Mouse (Mus musculus): ENCODE data around the gene Gk5. TPM values are rescaled to one million over a fixed set of nuclear protein-coding genes. Genes with fewer than 3 reads are reported as not detected.

Gk5 gene
- polyA plus RNA-seq, 1 experiment from 2014 or later, result 1.9 TPM

DNA sequence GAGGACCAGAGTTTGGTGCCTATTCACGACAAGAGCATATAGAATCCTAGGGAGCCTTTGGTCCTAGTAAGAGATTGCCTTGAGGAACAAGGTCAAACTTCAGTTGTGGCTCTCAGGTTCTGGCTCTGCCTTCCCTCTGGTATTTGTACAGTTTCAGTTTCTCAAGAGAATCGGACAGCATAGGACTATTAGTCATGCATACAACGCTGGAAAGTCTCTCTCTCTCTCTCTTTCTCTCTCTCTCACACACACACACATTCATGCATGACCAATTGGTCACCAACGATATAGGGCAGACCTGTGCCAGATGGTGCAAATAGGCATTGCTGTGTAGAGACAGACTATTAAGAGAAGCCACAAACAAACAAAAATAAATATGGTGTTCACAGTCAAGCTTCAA is 946 bp upstream of the Gk5 start:
- ATAC-seq (replicated peaks), result no peak
- Histone ChIP-seq H3K4me2 (replicated peaks) (peak overlapping the region; percentile 76; the same call in 1 of the 2 replicates), H3K4me1 (peaks cover 7% of the 10 kb centered on the region), H3K36me3 (no peaks in the 10 kb centered on the region), H3K9ac (replicated peaks) (no peak overlapping the region), H3K4me3 (no peak overlapping the region), H3K9me3 (no peaks in the 10 kb centered on the region), H3K27me3 (no peaks in the 10 kb centered on the region), H3K27ac (replicated peaks) (no peak overlapping the region)
- 84% methylated on average over 4 of the region's 4 CpGs for WGBS

DNA sequence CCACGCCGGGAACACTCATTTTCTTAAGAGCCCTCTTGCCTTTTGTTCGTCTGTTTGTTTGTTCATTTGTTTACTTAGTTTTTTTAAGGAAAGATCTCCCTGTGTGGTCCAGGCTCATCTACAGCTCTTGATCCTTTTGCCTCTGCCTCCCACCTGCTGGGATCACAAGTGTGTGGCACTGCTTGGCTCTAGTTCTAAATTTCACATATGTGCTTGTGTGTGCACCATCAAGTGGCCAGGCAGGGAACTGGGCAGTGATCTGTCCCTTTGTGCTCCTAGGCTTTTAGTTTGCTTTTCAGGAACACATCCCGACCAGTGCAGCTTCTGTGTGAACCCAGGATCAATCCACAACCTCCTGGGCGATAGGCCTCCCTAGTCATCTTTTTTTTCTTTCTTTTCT is 8.8 kb downstream of the Gk5 start:
- 53% methylated on average over 5 of the region's 5 CpGs for WGBS
- no peak for ATAC-seq (replicated peaks)

DNA sequence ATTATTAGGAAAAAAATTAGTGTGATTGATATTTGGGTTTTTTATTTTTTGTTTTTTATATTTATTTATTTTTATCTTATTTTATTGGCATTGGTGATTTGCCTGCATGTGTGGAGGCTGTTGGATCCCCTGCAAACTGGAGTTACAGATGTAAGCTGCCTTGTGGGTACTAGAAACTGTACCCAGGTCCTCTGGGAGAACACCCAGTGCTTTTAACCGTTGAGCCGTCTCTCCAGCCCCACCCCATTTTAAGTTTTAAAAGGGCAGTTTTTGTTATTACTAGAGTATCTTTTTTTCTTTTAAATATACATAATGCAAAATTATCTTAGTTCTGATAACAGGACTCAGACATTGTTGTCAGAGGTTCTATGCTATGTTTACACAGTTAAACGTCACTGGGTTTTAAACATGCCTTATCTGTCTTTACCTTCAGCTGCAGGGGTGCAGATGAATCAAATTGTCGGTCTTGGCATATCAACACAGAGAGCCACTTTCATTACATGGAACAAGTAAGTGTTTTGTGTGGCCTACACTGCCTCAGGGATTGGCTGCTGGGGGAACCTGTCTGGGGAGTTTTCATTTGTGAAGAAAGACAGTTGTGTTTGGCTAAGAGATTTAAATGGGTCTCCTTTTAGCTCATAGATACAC is 13.9 kb downstream of the Gk5 start:
- no peak overlapping the region for H3K4me3 ChIP-seq
- H3K36me3 ChIP-seq, result no peaks in the 10 kb centered on the region
- 79% methylated on average over 4 of the region's 4 CpGs for WGBS
- H3K27me3 ChIP-seq, result no peaks in the 10 kb centered on the region
- H3K4me2 ChIP-seq (replicated peaks), result no peak overlapping the region
- no peaks in the 10 kb centered on the region for H3K9me3 ChIP-seq
- no peak overlapping the region for H3K9ac ChIP-seq (replicated peaks)
- no peak overlapping the region for H3K27ac ChIP-seq (replicated peaks)
- no peak for ATAC-seq (replicated peaks)
- no peaks in the 10 kb centered on the region for H3K4me1 ChIP-seq

More for the DNA sequence above, 8.8 kb downstream of the Gk5 start:
- Histone ChIP-seq H3K36me3 (no peaks in the 10 kb centered on the region), H3K9me3 (no peaks in the 10 kb centered on the region), H3K4me1 (no peaks in the 10 kb centered on the region), H3K9ac (replicated peaks) (no peak overlapping the region), H3K4me2 (replicated peaks) (no peak overlapping the region), H3K4me3 (no peak overlapping the region), H3K27ac (replicated peaks) (no peak overlapping the region), H3K27me3 (no peaks in the 10 kb centered on the region)

DNA sequence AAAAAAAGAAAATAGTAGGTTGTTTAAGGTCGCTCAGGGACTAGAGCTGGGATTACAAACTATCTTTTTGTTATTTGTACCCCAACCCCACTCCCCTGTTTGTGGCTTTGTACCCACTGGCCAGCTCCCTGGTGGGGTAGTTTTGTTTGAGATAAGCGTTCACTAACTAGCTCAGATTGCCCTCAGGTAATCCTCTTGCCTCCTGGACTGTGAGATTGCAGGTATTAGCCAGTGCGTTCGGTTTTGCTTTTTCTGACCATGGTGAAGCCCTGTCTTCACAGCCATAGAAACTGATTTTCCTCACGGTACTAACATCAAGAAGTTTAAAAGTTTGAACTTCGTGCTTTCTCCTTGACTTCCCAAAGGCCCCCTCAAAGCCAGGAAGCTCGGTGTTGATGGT is 15.3 kb downstream of the Gk5 start:
- no peak for ATAC-seq (replicated peaks)
- H3K27ac ChIP-seq (replicated peaks), result no peak overlapping the region
- no peaks in the 10 kb centered on the region for H3K4me1 ChIP-seq
- H3K9me3 ChIP-seq, result no peaks in the 10 kb centered on the region
- no peak overlapping the region for H3K4me2 ChIP-seq (replicated peaks)
- no peaks in the 10 kb centered on the region for H3K27me3 ChIP-seq
- H3K36me3 ChIP-seq, result no peaks in the 10 kb centered on the region
- H3K4me3 ChIP-seq, result no peak overlapping the region
- 67% methylated on average over 7 of the region's 7 CpGs for WGBS
- H3K9ac ChIP-seq (replicated peaks), result no peak overlapping the region

DNA sequence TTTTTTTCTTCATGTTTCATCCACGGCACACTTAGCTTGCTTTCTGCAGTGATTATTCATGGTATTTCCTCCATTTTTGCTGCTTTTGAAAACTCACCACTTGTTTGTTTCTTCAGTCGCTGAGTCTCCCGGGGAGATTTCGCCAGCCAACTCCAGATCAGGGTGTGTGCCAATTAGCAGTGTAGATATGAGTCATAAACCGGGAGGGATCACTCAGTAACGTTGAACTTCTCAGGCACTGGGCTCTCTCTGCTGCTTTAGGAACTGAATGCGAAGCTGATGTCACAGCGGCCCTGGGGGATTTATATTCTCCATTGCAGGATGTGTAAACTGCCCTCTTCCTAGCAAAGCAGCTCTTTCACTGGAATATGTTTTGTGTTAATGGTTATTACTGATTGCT is 15.8 kb downstream of the Gk5 start:
- no peak overlapping the region for H3K4me2 ChIP-seq (replicated peaks)
- no peaks in the 10 kb centered on the region for H3K9me3 ChIP-seq
- no peak overlapping the region for H3K9ac ChIP-seq (replicated peaks)
- H3K27ac ChIP-seq (replicated peaks), result no peak overlapping the region
- no peaks in the 10 kb centered on the region for H3K36me3 ChIP-seq
- WGBS, result 53% methylated on average over 8 of the region's 8 CpGs
- H3K4me1 ChIP-seq, result no peaks in the 10 kb centered on the region
- no peak for ATAC-seq (replicated peaks)
- H3K27me3 ChIP-seq, result no peaks in the 10 kb centered on the region
- H3K4me3 ChIP-seq, result no peak overlapping the region

DNA sequence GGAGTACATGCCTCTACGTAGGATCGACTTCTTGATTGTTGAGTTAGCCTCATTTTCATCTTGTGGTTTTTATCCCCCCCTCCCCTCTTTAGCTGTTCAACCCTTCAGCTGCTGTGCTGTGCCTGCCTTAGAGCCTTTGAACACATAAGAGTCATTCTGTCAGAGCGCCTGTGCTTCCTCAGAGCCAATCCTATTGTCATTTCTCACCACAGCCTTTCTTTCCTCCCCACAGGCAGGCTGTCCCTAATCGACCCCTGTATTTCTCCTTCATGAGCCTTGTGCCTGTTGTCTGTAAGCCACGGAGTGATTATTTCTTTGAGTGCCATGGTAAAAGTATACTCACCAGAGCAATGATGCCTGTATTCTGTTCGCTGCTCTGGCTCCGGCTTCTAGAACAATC is 16.3 kb downstream of the Gk5 start:
- Histone ChIP-seq H3K9ac (replicated peaks) (no peak overlapping the region), H3K27me3 (no peaks in the 10 kb centered on the region)

DNA sequence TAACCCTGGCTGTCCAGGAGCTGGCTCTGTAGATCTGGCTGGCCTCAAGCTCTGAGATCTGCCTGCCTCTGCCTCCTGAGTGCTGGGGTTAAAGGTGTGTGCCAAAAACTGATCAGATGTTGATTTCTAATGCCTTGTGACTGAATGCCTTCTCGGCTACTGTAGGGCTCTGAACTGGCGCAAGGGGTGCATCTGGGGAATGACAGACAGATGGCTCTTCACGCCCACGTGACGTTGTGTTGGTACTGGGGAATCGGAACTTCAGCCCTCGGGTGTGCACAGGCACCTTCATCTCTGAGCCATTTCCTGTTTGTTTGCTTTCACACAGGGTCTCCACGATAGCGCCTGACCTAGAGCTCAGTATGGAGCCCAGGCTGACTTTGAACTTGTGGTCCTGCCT is 19.8 kb downstream of the Gk5 start:
- 93% methylated on average over 9 of the region's 9 CpGs for WGBS
- no peak overlapping the region for H3K27ac ChIP-seq (replicated peaks)
- H3K4me1 ChIP-seq, result no peaks in the 10 kb centered on the region
- no peak overlapping the region for H3K4me3 ChIP-seq
- H3K36me3 ChIP-seq, result no peaks in the 10 kb centered on the region
- H3K27me3 ChIP-seq, result no peaks in the 10 kb centered on the region
- no peak overlapping the region for H3K9ac ChIP-seq (replicated peaks)
- H3K9me3 ChIP-seq, result no peaks in the 10 kb centered on the region
- no peak for ATAC-seq (replicated peaks)
- H3K4me2 ChIP-seq (replicated peaks), result no peak overlapping the region

More for the DNA sequence above, 16.3 kb downstream of the Gk5 start:
- H3K27ac ChIP-seq (replicated peaks), result no peak overlapping the region
- H3K4me1 ChIP-seq, result no peaks in the 10 kb centered on the region
- no peak for ATAC-seq (replicated peaks)
- H3K4me2 ChIP-seq (replicated peaks), result no peak overlapping the region
- no peak overlapping the region for H3K4me3 ChIP-seq
- 49% methylated on average over 7 of the region's 7 CpGs for WGBS
- no peaks in the 10 kb centered on the region for H3K36me3 ChIP-seq
- H3K9me3 ChIP-seq, result no peaks in the 10 kb centered on the region

DNA sequence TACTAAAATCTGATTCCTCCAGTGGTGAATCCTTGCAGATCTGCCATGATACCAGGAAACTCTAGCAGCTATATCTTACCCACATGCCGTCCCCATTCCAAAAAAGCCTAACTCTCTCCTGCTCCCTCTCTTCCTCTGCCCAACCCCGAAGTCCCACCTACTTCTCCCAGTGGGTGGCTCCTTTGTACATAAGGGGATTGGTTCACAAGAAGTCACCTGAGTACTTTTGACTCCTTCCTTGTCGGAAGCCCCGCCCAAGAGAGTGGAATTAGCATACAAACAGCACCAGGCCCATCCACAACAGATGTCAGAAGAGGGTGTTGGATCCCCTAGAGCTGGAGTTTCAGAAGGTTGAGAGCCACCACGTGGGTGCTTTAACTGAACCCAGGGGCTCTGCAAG is 20.7 kb downstream of the Gk5 start:
- no peaks in the 10 kb centered on the region for H3K4me1 ChIP-seq
- no peaks in the 10 kb centered on the region for H3K36me3 ChIP-seq
- H3K4me3 ChIP-seq, result no peak overlapping the region
- 33% methylated on average over 5 of the region's 5 CpGs for WGBS
- H3K27me3 ChIP-seq, result no peaks in the 10 kb centered on the region
- ATAC-seq (replicated peaks), result no peak
- H3K9me3 ChIP-seq, result no peaks in the 10 kb centered on the region
- H3K9ac ChIP-seq (replicated peaks), result no peak overlapping the region
- H3K4me2 ChIP-seq (replicated peaks), result no peak overlapping the region
- no peak overlapping the region for H3K27ac ChIP-seq (replicated peaks)

DNA sequence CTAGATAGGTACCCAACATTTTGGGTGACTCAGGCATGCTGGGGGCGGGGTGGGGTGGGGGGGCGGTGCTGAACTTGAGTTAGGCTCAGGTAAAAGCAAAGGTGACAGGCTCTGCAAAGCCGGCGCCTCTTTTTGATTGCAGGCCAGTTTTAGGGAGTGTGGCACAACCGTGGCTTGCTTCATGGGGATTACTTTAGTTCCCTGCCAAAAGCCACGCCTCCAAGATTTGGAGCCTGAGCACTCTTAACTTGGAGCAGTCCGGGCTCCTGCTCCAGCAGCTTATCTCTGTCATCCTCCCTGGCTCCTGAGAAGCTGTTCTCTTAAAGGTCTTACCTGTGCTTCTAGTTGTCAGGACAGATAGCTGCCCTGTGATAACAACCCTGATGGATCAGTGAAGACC is 21.8 kb downstream of the Gk5 start:
- no peak overlapping the region for H3K4me3 ChIP-seq
- H3K36me3 ChIP-seq, result no peaks in the 10 kb centered on the region
- H3K9me3 ChIP-seq, result no peaks in the 10 kb centered on the region
- H3K9ac ChIP-seq (replicated peaks), result no peak overlapping the region
- ATAC-seq (replicated peaks), result no peak
- no peak overlapping the region for H3K27ac ChIP-seq (replicated peaks)
- H3K4me1 ChIP-seq, result no peaks in the 10 kb centered on the region
- H3K4me2 ChIP-seq (replicated peaks), result no peak overlapping the region
- no peaks in the 10 kb centered on the region for H3K27me3 ChIP-seq
- 62% methylated on average over 7 of the region's 7 CpGs for WGBS

DNA sequence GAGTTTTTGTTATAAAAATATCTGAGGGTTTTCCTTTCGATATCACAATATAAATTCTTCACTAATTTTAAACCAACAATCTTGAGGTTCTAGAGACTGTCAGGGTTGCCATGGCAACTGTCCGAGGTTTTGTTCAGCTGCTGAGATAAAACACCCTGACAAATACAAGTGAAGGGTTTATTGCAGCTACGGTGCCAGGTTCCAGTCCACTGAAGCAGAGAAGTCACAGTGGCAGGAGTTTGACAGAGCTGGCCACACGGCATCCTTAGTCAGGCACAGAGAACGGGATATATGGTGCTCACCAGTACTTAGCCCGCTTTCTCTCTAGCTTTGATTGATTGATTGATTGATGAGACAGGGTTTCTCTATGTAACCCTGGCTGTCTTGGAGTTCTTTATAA is 23.3 kb downstream of the Gk5 start:
- H3K27me3 ChIP-seq, result no peaks in the 10 kb centered on the region
- H3K4me2 ChIP-seq (replicated peaks), result no peak overlapping the region
- no peak for ATAC-seq (replicated peaks)
- H3K9ac ChIP-seq (replicated peaks), result no peak overlapping the region
- H3K36me3 ChIP-seq, result no peaks in the 10 kb centered on the region
- WGBS, result 56% methylated on average over 6 of the region's 6 CpGs
- H3K4me1 ChIP-seq, result no peaks in the 10 kb centered on the region
- no peaks in the 10 kb centered on the region for H3K9me3 ChIP-seq
- no peak overlapping the region for H3K4me3 ChIP-seq
- H3K27ac ChIP-seq (replicated peaks), result no peak overlapping the region

DNA sequence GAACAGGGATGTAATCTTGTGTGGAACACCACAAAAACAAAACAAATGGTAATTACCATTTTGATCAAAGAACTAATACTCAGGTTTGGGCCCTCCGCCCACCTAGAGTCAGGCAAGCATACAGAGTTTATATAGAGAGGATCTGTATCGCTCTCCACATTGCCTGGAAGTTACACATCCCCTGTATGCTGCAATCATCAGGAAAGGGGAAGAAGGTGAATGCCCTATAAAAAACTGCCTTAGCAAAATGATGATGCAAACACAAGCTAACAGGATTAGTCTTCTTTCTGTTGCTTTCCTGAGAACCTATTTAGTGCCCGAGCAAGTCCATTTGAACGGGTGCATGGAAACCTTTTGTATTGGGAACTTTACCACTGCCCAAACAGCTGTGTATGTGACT is 24.5 kb downstream of the Gk5 start:
- H3K27ac ChIP-seq (replicated peaks), result no peak overlapping the region
- H3K27me3 ChIP-seq, result no peaks in the 10 kb centered on the region
- WGBS, result 89% methylated on average over 4 of the region's 4 CpGs
- H3K4me2 ChIP-seq (replicated peaks), result no peak overlapping the region
- H3K4me1 ChIP-seq, result no peaks in the 10 kb centered on the region
- H3K9ac ChIP-seq (replicated peaks), result no peak overlapping the region
- no peak overlapping the region for H3K4me3 ChIP-seq
- H3K9me3 ChIP-seq, result no peaks in the 10 kb centered on the region
- no peaks in the 10 kb centered on the region for H3K36me3 ChIP-seq
- ATAC-seq (replicated peaks), result no peak

DNA sequence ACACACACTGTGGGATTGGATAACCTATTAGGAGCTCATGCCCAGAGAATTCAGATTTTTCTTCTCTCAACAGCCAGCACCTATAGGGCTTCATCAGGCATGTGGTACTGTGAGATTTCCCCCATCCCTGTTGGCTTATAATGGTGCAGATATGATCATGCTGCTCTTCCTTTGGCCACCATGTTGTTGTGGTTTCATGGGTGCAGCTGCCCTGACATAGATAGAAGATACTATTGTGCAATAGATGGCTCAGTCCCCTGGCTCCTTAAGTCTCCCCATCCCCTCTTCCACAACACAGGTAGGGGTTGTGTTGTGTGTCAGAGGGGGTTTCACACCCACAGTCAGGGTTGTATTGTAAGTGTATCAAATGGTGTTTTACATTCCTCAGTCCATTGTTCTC is 25.7 kb downstream of the Gk5 start:
- Histone ChIP-seq H3K9ac (replicated peaks) (no peak overlapping the region), H3K4me2 (replicated peaks) (no peak overlapping the region), H3K27me3 (no peaks in the 10 kb centered on the region), H3K27ac (replicated peaks) (no peak overlapping the region), H3K4me1 (no peaks in the 10 kb centered on the region), H3K9me3 (no peaks in the 10 kb centered on the region), H3K4me3 (no peak overlapping the region), H3K36me3 (no peaks in the 10 kb centered on the region)
- ATAC-seq (replicated peaks), result no peak

DNA sequence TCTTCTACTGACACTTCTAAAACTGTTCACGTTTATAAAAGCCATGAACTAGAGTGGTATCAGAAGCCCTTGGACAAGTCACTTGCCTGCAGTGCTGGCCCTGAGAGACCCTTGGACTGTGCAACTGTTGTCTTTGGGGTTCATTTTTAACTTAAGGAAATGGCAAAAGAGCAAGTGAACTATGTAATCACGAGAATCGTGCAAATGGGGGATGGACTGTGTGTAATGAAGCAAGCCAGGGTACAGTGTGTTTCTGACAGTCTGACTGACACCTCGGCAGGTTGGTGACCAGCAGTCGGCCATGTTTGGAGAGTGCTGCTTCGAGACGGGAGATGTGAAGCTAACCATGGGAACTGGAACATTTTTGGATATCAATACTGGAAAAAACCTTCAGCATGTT is 33.6 kb downstream of the Gk5 start:
- WGBS, result 91% methylated on average over 7 of the region's 7 CpGs
- H3K36me3 ChIP-seq, result no peaks in the 10 kb centered on the region
- no peak for ATAC-seq (replicated peaks)

More for the DNA sequence above, 33.6 kb downstream of the Gk5 start:
- no peak overlapping the region for H3K9ac ChIP-seq (replicated peaks)
- H3K27ac ChIP-seq (replicated peaks), result no peak overlapping the region
- no peaks in the 10 kb centered on the region for H3K27me3 ChIP-seq
- H3K4me1 ChIP-seq, result no peaks in the 10 kb centered on the region
- H3K4me3 ChIP-seq, result no peak overlapping the region
- no peak overlapping the region for H3K4me2 ChIP-seq (replicated peaks)
- H3K9me3 ChIP-seq, result no peaks in the 10 kb centered on the region

Measured in forebrain, embryonic 15.5 days (tissue).